Mouse (Mus musculus) erythroblast, embryonic 14.5 days (primary cell): ENCODE measurements around the gene Kcnd2.

ENCODE experiments used
- GATA1 ChIP-seq: IDR thresholded peaks from 2 replicates; pipeline ENCODE4 v1.6.1; 2012; ENCODE audit warnings: low read length, inconsistent platforms, mixed read lengths
- TAL1 ChIP-seq: IDR thresholded peaks from 3 replicates; pipeline ENCODE4 v1.6.1; 2012; ENCODE audit warnings: low read length, inconsistent platforms, mixed read lengths

DNA sequence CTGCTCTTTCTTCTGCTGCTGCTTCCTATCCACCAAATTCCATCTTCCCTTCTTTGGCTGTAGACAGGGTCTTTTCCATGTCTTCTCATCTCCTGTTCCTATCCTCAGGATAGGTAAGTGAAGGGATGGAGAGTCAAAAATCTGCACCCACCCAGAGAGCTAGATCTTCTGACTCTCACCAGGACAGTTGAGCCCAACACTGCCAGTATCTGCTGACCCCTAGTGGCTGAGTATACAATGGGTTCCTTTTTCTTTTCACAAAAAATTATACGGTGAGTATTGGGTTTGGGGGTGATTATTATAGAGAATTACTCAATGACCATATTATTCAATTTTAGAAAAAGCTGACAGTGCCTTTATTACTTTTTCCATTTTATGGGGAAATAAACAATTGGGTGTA lies 319.5 kb downstream of the Kcnd2 start:
- TF ChIP-seq TAL1 (no peak), GATA1 (no peak)
